Mouse (Mus musculus) CH12.LX (cell line): ENCODE results near the gene Lgals2. TPM values are rescaled to one million over a fixed set of nuclear protein-coding genes. Genes with fewer than 3 reads are reported as not detected.

Experiments used
- DNase-seq: peaks from one replicate; pipeline ENCODE4 v3.0.0-alpha.2; 2013; ENCODE audit errors: extremely low read depth
- H3K27ac ChIP-seq: 2 replicates; pipeline ENCODE4 v1.5.1; 2012; ENCODE audit warnings: low read depth, mild to moderate bottlenecking, control low read depth, moderate library complexity; ENCODE audit not compliant: insufficient read depth
- H3K27me3 ChIP-seq: replicated peaks from 2 replicates; pipeline ENCODE3; 2012; ENCODE audit warnings: inconsistent platforms
- H3K36me3 ChIP-seq, 2 experiments: replicated peaks in 1 of 2; 2 replicates each; pipeline versions ENCODE3 to v1.6.1; 2012; ENCODE audit warnings: inconsistent platforms in 1 of 2, low read length in 1 of 2, mild to moderate bottlenecking in 1 of 2, mixed read lengths in 1 of 2, moderate library complexity in 1 of 2; ENCODE audit not compliant: control insufficient read depth in 1 of 2, insufficient read depth in 1 of 2
- H3K4me1 ChIP-seq, 2 experiments: 2 replicates each; pipeline ENCODE4 v1.6.1; 2012; ENCODE audit warnings: inconsistent platforms in 1 of 2, moderate library complexity in 1 of 2; ENCODE audit not compliant: insufficient read depth in 2 of 2, control insufficient read depth in 1 of 2
- H3K4me2 ChIP-seq: 2 replicates; pipeline ENCODE4 v1.6.1; 2012; ENCODE audit warnings: low read depth, mild to moderate bottlenecking, control low read depth; ENCODE audit not compliant: poor library complexity, insufficient read depth, severe bottlenecking
- H3K4me3 ChIP-seq, 3 experiments: fragments of 150-350 bp in 1 of 3; sonication (generic) in 1 of 3; replicated peaks in 1 of 3; 2 replicates each; pipeline versions ENCODE3 to v1.5.1; 2011 to 2012; ENCODE audit warnings: low read depth in 2 of 3, low read length in 2 of 3, mild to moderate bottlenecking in 2 of 3, moderate library complexity in 2 of 3, control low read depth in 1 of 3, improper control_type of control experiment in 1 of 3, inconsistent platforms in 1 of 3, mixed read lengths in 1 of 3; ENCODE audit not compliant: poor library complexity in 1 of 3
- H3K79me2 ChIP-seq: replicated peaks from 2 replicates; pipeline ENCODE4 v1.6.1; 2012; ENCODE audit warnings: mild to moderate bottlenecking, moderate library complexity; ENCODE audit not compliant: control insufficient read depth, poor library complexity, insufficient read depth, severe bottlenecking; ENCODE audit errors: extremely low read depth
- H3K9ac ChIP-seq: 2 replicates; pipeline ENCODE4 v1.6.1; 2012; ENCODE audit warnings: low read depth, mild to moderate bottlenecking, control low read depth, moderate library complexity; ENCODE audit not compliant: insufficient read depth
- H3K9me3 ChIP-seq: replicated peaks from 2 replicates; pipeline ENCODE3; 2012; ENCODE audit warnings: low read length, inconsistent platforms, mixed read lengths
- CTCF ChIP-seq, 2 experiments: IDR thresholded peaks in 1 of 2; conservative IDR thresholded peaks in 1 of 2; 2 replicates each; pipeline ENCODE4 v1.5.1; 2011 to 2012; ENCODE audit warnings: low read depth in 2 of 2, low read length in 2 of 2, improper control_type of control experiment in 1 of 2, inconsistent platforms in 1 of 2, mild to moderate bottlenecking in 1 of 2, moderate library complexity in 1 of 2
- E2F4 ChIP-seq: IDR thresholded peaks from 2 replicates; pipeline ENCODE4 v1.6.1; 2011; ENCODE audit warnings: low read depth, low read length, improper control_type of control experiment; ENCODE audit not compliant: insufficient replicate concordance
- ELF1 ChIP-seq: IDR thresholded peaks from 2 replicates; pipeline ENCODE4 v1.6.1; 2014; ENCODE audit warnings: low read depth, mild to moderate bottlenecking, inconsistent platforms, low read length, improper control_type of control experiment
- EP300 ChIP-seq: IDR thresholded peaks from 2 replicates; pipeline ENCODE4 v1.6.1; 2011; ENCODE audit warnings: low read length, improper control_type of control experiment
- ETS1 ChIP-seq: conservative IDR thresholded peaks from 2 replicates; pipeline ENCODE4 v1.6.1; 2012; ENCODE audit warnings: low read depth, mild to moderate bottlenecking, inconsistent platforms, low read length, improper control_type of control experiment, moderate library complexity
- GABPA ChIP-seq: IDR thresholded peaks from 2 replicates; pipeline ENCODE4 v1.6.1; 2012; ENCODE audit warnings: low read depth, low read length, improper control_type of control experiment, inconsistent platforms; ENCODE audit not compliant: insufficient replicate concordance
- HCFC1 ChIP-seq: IDR thresholded peaks from 2 replicates; pipeline ENCODE4 v1.6.1; 2012; ENCODE audit warnings: low read depth, mild to moderate bottlenecking, inconsistent platforms, low read length, improper control_type of control experiment
- IRF4 ChIP-seq: IDR thresholded peaks from 2 replicates; pipeline ENCODE4 v1.6.1; 2014; ENCODE audit warnings: low read depth, mild to moderate bottlenecking, inconsistent platforms, low read length, improper control_type of control experiment
- JUND ChIP-seq: conservative IDR thresholded peaks from 2 replicates; pipeline ENCODE4 v1.6.1; 2011; ENCODE audit warnings: low read depth, low read length, improper control_type of control experiment
- MAZ ChIP-seq: IDR thresholded peaks from 2 replicates; pipeline ENCODE4 v1.6.1; 2012; ENCODE audit warnings: low read depth, mild to moderate bottlenecking, inconsistent platforms, low read length, improper control_type of control experiment, moderate library complexity
- NRF1 ChIP-seq: IDR thresholded peaks from 2 replicates; pipeline ENCODE4 v1.6.1; 2014; ENCODE audit warnings: low read depth, mild to moderate bottlenecking, inconsistent platforms, low read length, improper control_type of control experiment, moderate library complexity
- POLR2A ChIP-seq: IDR thresholded peaks from 2 replicates; pipeline ENCODE4 v1.6.1; 2011; ENCODE audit warnings: low read depth, mild to moderate bottlenecking, improper control_type of control experiment, low read length
- RAD21 ChIP-seq: IDR thresholded peaks from 2 replicates; pipeline ENCODE4 v1.6.1; 2011; ENCODE audit warnings: low read depth, mild to moderate bottlenecking, low read length, improper control_type of control experiment, moderate library complexity
- TCF12 ChIP-seq: IDR thresholded peaks from 2 replicates; pipeline ENCODE4 v1.6.1; 2014; ENCODE audit warnings: low read depth, mild to moderate bottlenecking, inconsistent platforms, low read length, improper control_type of control experiment
- UBTF ChIP-seq: IDR thresholded peaks from 2 replicates; pipeline ENCODE4 v1.6.1; 2012; ENCODE audit warnings: low read depth, mild to moderate bottlenecking, inconsistent platforms, low read length, improper control_type of control experiment, moderate library complexity
- ZC3H11A ChIP-seq: IDR thresholded peaks from 2 replicates; pipeline ENCODE4 v1.6.1; 2012; ENCODE audit warnings: low read depth, mild to moderate bottlenecking, inconsistent platforms, low read length, improper control_type of control experiment
- ZMIZ1 ChIP-seq: IDR thresholded peaks from 2 replicates; pipeline ENCODE4 v1.6.1; 2012; ENCODE audit warnings: low read depth, mild to moderate bottlenecking, inconsistent platforms, low read length, improper control_type of control experiment
- ZNF384 ChIP-seq: IDR thresholded peaks from 2 replicates; pipeline ENCODE4 v1.6.1; 2012; ENCODE audit warnings: low read depth, low read length, improper control_type of control experiment, inconsistent platforms
- dilution Hi-C: fragments of 300-500 bp; cut with MboI; formaldehyde crosslinking; loops from 2 replicates; pipeline ENCODE4 v1.14.3; 2020; ENCODE audit warnings: low sequenced_read_pairs; ENCODE audit not compliant: extremely low pct_unique_long_range_greater_than_20kb, extremely low pct_ligation_motif_present
- in situ Hi-C: fragments of 300-500 bp; cut with MboI; formaldehyde crosslinking; loops from 3 replicates; pipeline ENCODE4 v1.14.3; 2019; ENCODE audit warnings: low sequenced_read_pairs, low pct_ligation_motif_present, low pct_unique_long_range_greater_than_20kb, mixed read lengths
- polyA plus RNA-seq: library from polyadenylated mRNA; unstranded; fragments of >175 nt; gene quantifications from 2 replicates; pipeline ENCODE4 v1.2.1, GENCODE M21; 2012; ENCODE audit warnings: low read depth; ENCODE audit not compliant: insufficient read length
- total RNA-seq, 2 experiments: library from RNA; depleted of rRNA; stranded (reverse); fragments of 300-350 nt in 1 of 2; fragments of >200 nt in 1 of 2; gene quantifications; 2 replicates each; pipeline ENCODE4 v1.2.3; 2012 to 2014

The Lgals2 gene
- total and polyA plus RNA-seq, 3 experiments: not detected

- Histone ChIP-seq H3K36me3 (peaks cover 20 to 34% of the 10 kb centered on the region in 2 experiments), H3K79me2 (no peaks in the 10 kb centered on the region; the same call in 1 of the 2 replicates), H3K4me2 (no peak overlapping the region), H3K9me3 (no peaks in the 10 kb centered on the region), H3K27ac (no peak overlapping the region), H3K27me3 (no peaks in the 10 kb centered on the region), H3K9ac (no peak overlapping the region), H3K4me3 (no peak overlapping the region), H3K4me1 (peaks cover 49 to 87% of the 10 kb centered on the region in 2 experiments)
- dilution Hi-C loops: no loop called here
- TF ChIP-seq ZNF384 (no peak), E2F4 (no peak), MAZ (no peak), GABPA (no peak), ZC3H11A (no peak)
- no peak for DNase-seq
- in situ Hi-C loops: no loop called here
These were observed 40.8 kb upstream of the Lgals2 start for GRCm38 (mm10) chr15:78896149-78896548.

DNA sequence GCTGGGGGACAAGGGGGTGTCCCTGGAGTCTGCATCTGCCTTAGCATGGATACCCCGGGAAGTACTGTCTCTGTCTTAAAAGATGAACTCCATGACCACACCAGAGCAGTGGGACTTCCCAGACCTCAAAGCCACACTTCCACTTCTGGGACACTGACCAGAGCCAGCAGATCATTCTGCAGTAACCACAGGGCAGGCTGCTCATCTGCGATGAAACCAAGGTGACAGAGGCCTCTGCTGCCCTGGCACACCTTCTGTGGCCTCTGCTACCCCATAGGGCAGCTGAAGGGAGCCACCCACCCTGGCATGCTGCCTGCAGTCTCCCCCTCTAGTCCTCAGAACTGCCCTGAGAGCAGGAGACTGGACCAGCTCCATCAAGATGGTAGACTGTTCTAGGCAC lies 40.4 kb upstream of the Lgals2 start:
- Histone ChIP-seq H3K4me3 (no peak overlapping the region), H3K9me3 (no peaks in the 10 kb centered on the region), H3K4me2 (no peak overlapping the region), H3K4me1 (peaks cover 49 to 87% of the 10 kb centered on the region in 2 experiments), H3K27ac (no peak overlapping the region), H3K9ac (no peak overlapping the region), H3K36me3 (peaks cover 24 to 37% of the 10 kb centered on the region in 2 experiments), H3K79me2 (no peaks in the 10 kb centered on the region; the same call in 1 of the 2 replicates), H3K27me3 (no peaks in the 10 kb centered on the region)
- dilution Hi-C loops: no loop called here
- no peak for DNase-seq
- in situ Hi-C loops: no loop called here
- no peak for TF ChIP-seq ZNF384
- no peak for TF ChIP-seq RAD21
- no peak for TF ChIP-seq HCFC1
- no peak for TF ChIP-seq ZMIZ1
- TF ChIP-seq CTCF (conservative IDR thresholded peaks at IDR 0.05 in 1 of 2, IDR thresholded peaks at IDR 0.05 in 1 of 2; ENCODE audit: low read depth in 2 of 2, low read length in 2 of 2): no peak
- TF ChIP-seq EP300: 0 out of 2 replicates have a peak, but pooled peaks have one; percentile 5

- 0 out of 2 replicates have a peak, but pooled peaks have one; percentile 65 for TF ChIP-seq UBTF
- 0 out of 2 replicates have a peak, but pooled peaks have one; percentile 6 for TF ChIP-seq HCFC1
- TF ChIP-seq ETS1: 0 out of 2 replicates have a peak, but pooled peaks have one; percentile 9
- TF ChIP-seq TCF12: peak; percentile 55; the same call in 1 of the 2 replicates
- peak; percentile 42; the same call in 1 of the 2 replicates for TF ChIP-seq IRF4
- TF ChIP-seq NRF1: no peak
- TF ChIP-seq JUND: no peak
- TF ChIP-seq ELF1: peak; percentile 27; the same call in 1 of the 2 replicates
- TF ChIP-seq EP300: peak; percentile 34; the same call in 1 of the 2 replicates
- TF ChIP-seq POLR2A: peak; percentile 27; the same call in 1 of the 2 replicates
- Histone ChIP-seq H3K4me3 (peak overlapping the region in 2 of 3 experiments; percentile 5 to 23), H3K9ac (no peak overlapping the region), H3K36me3 (peaks cover 26 to 43% of the 10 kb centered on the region in 2 experiments), H3K4me1 (peaks cover 49 to 93% of the 10 kb centered on the region in 2 experiments), H3K9me3 (no peaks in the 10 kb centered on the region), H3K27ac (peak overlapping the region; percentile 77), H3K79me2 (no peaks in the 10 kb centered on the region), H3K4me2 (peak overlapping the region; percentile 33; the same call in 1 of the 2 replicates), H3K27me3 (no peaks in the 10 kb centered on the region)
- dilution Hi-C loops (no loop called here), in situ Hi-C loops (no loop called here)
- DNase-seq: peak; percentile 71
These were observed 39.4 kb upstream of the Lgals2 start for GRCm38 (mm10) chr15:78894726-78895125.
